8 mouse cellular contexts compared by ENCODE assay signal in genomic region chr3:30599711-30600545, GRCm38 (mm10). TPM values are rescaled to one million over a fixed set of nuclear protein-coding genes. Genes with fewer than 3 reads are reported as not detected.
DNase-seq lines count a peak whose midpoint lies in the region; ATAC-seq lines count a peak whose summit lies in the region.

Gene Actrt3 (minus strand): TSS chr3:30599939.

- peak within 1 kb of the TSS; percentile 77 for H3K9ac ChIP-seq in heart, embryonic 13.5 days

- no peaks in the 10 kb centered on the region for H3K9me3 ChIP-seq in heart, embryonic 13.5 days

- peak within 1 kb of the TSS; percentile 80 for H3K4me2 ChIP-seq in heart, embryonic 13.5 days

- peaks cover 23% of the 10 kb centered on the region for H3K4me1 ChIP-seq in heart, embryonic 13.5 days

- DNase-seq in B cell, adult 2 months = peak; percentile 52 to 56
- DNase-seq in R1 (ENCODE audit: low read depth, low spot score) = peak; percentile 25
- peak; percentile 54 for DNase-seq in embryo, embryonic 9.5 days (ENCODE audit: extremely low spot score)
- peak; percentile 41 for DNase-seq in layer of hippocampus, adult 9-11 months
- DNase-seq in lung, postnatal 10 days = peak; percentile 20
- DNase-seq in right cerebral cortex, postnatal 14 days = peak; percentile 54
- DNase-seq in testis, postnatal 14 days (ENCODE audit: low spot score) = no peak

- H3K27me3 ChIP-seq in heart, embryonic 13.5 days (replicated peaks) = peaks cover 20% of the 10 kb centered on the region

- H3K27ac ChIP-seq in heart, embryonic 13.5 days (replicated peaks) = peak within 1 kb of the TSS; percentile 66

- peak within 1 kb of the TSS; percentile 94 for H3K4me3 ChIP-seq in heart, embryonic 13.5 days

- ATAC-seq in heart, embryonic 13.5 days (ENCODE audit: extremely low read depth, insufficient number of reproducible peaks, low FRiP score, low TSS enrichment) = no peak

- H3K36me3 ChIP-seq in heart, embryonic 13.5 days = peaks cover 13% of the 10 kb centered on the region

- 2% methylated on average over 32 of the region's 32 CpGs for WGBS in heart, embryonic 13.5 days

RNA-seq across cellular contexts. Expression of gene Actrt3, which starts in this region (rescaled TPM):
- not detected in 2 replicates for polyA plus RNA-seq in heart, embryonic 13.5 days (2015; fragmentation: Nextera tagmentation; extraction: Ambion mirVana)
